Mouse (Mus musculus) myocyte (in vitro differentiated cells): Measurements from ENCODE around the gene Car14. TPM values are rescaled to one million over a fixed set of nuclear protein-coding genes. Genes with fewer than 3 reads are reported as not detected.
A peak's percentile ranks its signal among the peaks of the same experiment; 100 is the strongest.

ENCODE experiments used
- H3K27me3 ChIP-seq: one replicate; pipeline ENCODE4 v1.6.1; 2011; ENCODE audit not compliant: control insufficient read depth, insufficient read depth, insufficient read length
- H3K36me3 ChIP-seq: one replicate; pipeline ENCODE4 v1.6.1; 2011; ENCODE audit not compliant: control insufficient read depth, insufficient read depth
- H3K4me2 ChIP-seq: one replicate; pipeline ENCODE4 v1.6.1; 2011; ENCODE audit warnings: low read depth, control low read depth
- H3K4me3 ChIP-seq: one replicate; pipeline ENCODE4 v1.5.1; 2011; ENCODE audit warnings: mild to moderate bottlenecking, control low read depth, moderate library complexity
- H3K79me2 ChIP-seq: one replicate; pipeline ENCODE4 v1.6.1; 2011; ENCODE audit not compliant: control insufficient read depth, insufficient read depth
- H3ac ChIP-seq: one replicate; pipeline ENCODE4 v1.6.1; 2011; ENCODE audit not compliant: control insufficient read depth, insufficient read length
- CEBPB ChIP-seq: IDR thresholded peaks from 2 replicates; pipeline ENCODE4 v1.6.1; 2011; ENCODE audit warnings: mild to moderate bottlenecking, moderate library complexity; ENCODE audit not compliant: poor library complexity, insufficient read depth, severe bottlenecking
- E2F4 ChIP-seq: IDR thresholded peaks from one replicate; pipeline ENCODE4 v1.6.1; 2011; ENCODE audit warnings: mild to moderate bottlenecking, control low read depth, moderate library complexity; ENCODE audit not compliant: insufficient read depth
- MAX ChIP-seq: IDR thresholded peaks from one replicate; pipeline ENCODE4 v1.6.1; 2011; ENCODE audit warnings: low read depth, mild to moderate bottlenecking, control low read depth
- MYOD1 ChIP-seq, 3 experiments: IDR thresholded peaks; one replicate each; pipeline ENCODE4 v1.6.1; 2011; ENCODE audit warnings: control low read depth in 2 of 3, low read depth in 2 of 3, mild to moderate bottlenecking in 2 of 3, moderate library complexity in 1 of 3; ENCODE audit not compliant: insufficient read length in 2 of 3, control insufficient read depth in 1 of 3
- MYOG ChIP-seq, 3 experiments: IDR thresholded peaks; one replicate each; pipeline ENCODE4 v1.6.1; 2011; ENCODE audit warnings: control low read depth in 2 of 3, low read depth in 2 of 3, mild to moderate bottlenecking in 2 of 3; ENCODE audit not compliant: insufficient read length in 2 of 3, control insufficient read depth in 1 of 3, insufficient read depth in 1 of 3
- POLR2A ChIP-seq: IDR thresholded peaks from one replicate; pipeline ENCODE4 v1.6.1; 2011; ENCODE audit warnings: low read depth, mild to moderate bottlenecking, control low read depth, moderate library complexity; ENCODE audit not compliant: insufficient read length
- POLR2AphosphoS2 ChIP-seq: IDR thresholded peaks from one replicate; pipeline ENCODE4 v1.6.1; 2011; ENCODE audit warnings: low read depth, control low read depth; ENCODE audit not compliant: insufficient read length
- REST ChIP-seq: IDR thresholded peaks from one replicate; pipeline ENCODE4 v1.6.1; 2011; ENCODE audit warnings: mild to moderate bottlenecking, control low read depth, moderate library complexity; ENCODE audit not compliant: insufficient read depth, insufficient read length
- SRF ChIP-seq: IDR thresholded peaks from one replicate; pipeline ENCODE4 v1.6.1; 2011; ENCODE audit warnings: low read depth; ENCODE audit not compliant: control insufficient read depth, insufficient read length
- TCF12 ChIP-seq: IDR thresholded peaks from one replicate; pipeline ENCODE4 v1.6.1; 2011; ENCODE audit warnings: mild to moderate bottlenecking, control low read depth; ENCODE audit not compliant: poor library complexity, insufficient read depth, severe bottlenecking
- TCF3 ChIP-seq: IDR thresholded peaks from one replicate; pipeline ENCODE4 v1.6.1; 2011; ENCODE audit warnings: low read depth, control low read depth; ENCODE audit not compliant: insufficient read length
- USF1 ChIP-seq: IDR thresholded peaks from one replicate; pipeline ENCODE4 v1.6.1; 2011; ENCODE audit warnings: low read depth, mild to moderate bottlenecking, control low read depth, moderate library complexity
- polyA plus RNA-seq: library from polyadenylated mRNA; unstranded; fragments of >200 nt; fragmentation: generic; extraction: Trizol; gene quantifications from one replicate; pipeline ENCODE4 v1.2.1, GENCODE M21; 2012; ENCODE audit warnings: missing spikeins

The Car14 gene
- polyA plus RNA-seq, 1 experiment, result 0.11 TPM

GRCm38 (mm10) chr3:95932157-95932556, 27.7 kb upstream of the Car14 start:
- TF ChIP-seq POLR2AphosphoS2 (no peak), SRF (no peak), MYOG (IDR thresholded peaks at IDR 0.05; ENCODE audit: control insufficient read depth in 1 of 3, insufficient read depth in 1 of 3, insufficient read length in 2 of 3, low read depth in 2 of 3) (no peak), TCF3 (no peak), TCF12 (no peak), REST (no peak), USF1 (no peak)
- H3K79me2 ChIP-seq, result peaks cover 47% of the 10 kb centered on the region
- H3K27me3 ChIP-seq, result no peaks in the 10 kb centered on the region
- H3K4me2 ChIP-seq, result no peak overlapping the region
- H3ac ChIP-seq, result no peak overlapping the region
- H3K4me3 ChIP-seq, result no peak overlapping the region
- peaks cover 8% of the 10 kb centered on the region for H3K36me3 ChIP-seq

GRCm38 (mm10) chr3:95931471-95931870, 27.0 kb upstream of the Car14 start:
- Histone ChIP-seq H3K36me3 (peaks cover 4% of the 10 kb centered on the region), H3K79me2 (peaks cover 47% of the 10 kb centered on the region), H3K4me3 (no peak overlapping the region), H3K4me2 (no peak overlapping the region), H3ac (no peak overlapping the region), H3K27me3 (no peaks in the 10 kb centered on the region)
- TF ChIP-seq REST (no peak), USF1 (no peak)

- peak overlapping the region; percentile 91 for H3K4me2 ChIP-seq
- H3K4me3 ChIP-seq, result peak overlapping the region; percentile 74
- H3K27me3 ChIP-seq, result no peaks in the 10 kb centered on the region
- TF ChIP-seq MYOD1 (IDR thresholded peaks at IDR 0.05; ENCODE audit: control insufficient read depth in 1 of 3, insufficient read length in 2 of 3, low read depth in 2 of 3) (no peak), USF1 (no peak), TCF12 (no peak), TCF3 (no peak), POLR2AphosphoS2 (no peak), SRF (no peak), MAX (no peak), MYOG (IDR thresholded peaks at IDR 0.05; ENCODE audit: control insufficient read depth in 1 of 3, insufficient read depth in 1 of 3, insufficient read length in 2 of 3, low read depth in 2 of 3) (no peak), REST (no peak), CEBPB (no peak), E2F4 (no peak), POLR2A (no peak)
- peak overlapping the region; percentile 100 for H3ac ChIP-seq
- H3K79me2 ChIP-seq, result peaks cover 47% of the 10 kb centered on the region
- peaks cover 4% of the 10 kb centered on the region for H3K36me3 ChIP-seq
These were observed 25.9 kb upstream of the Car14 start for GRCm38 (mm10) chr3:95930471-95930789.

GRCm38 (mm10) chr3:95929581-95930470, 25.3 kb upstream of the Car14 start:
- peak overlapping the region; percentile 74 for H3K4me3 ChIP-seq
- peaks cover 47% of the 10 kb centered on the region for H3K79me2 ChIP-seq
- TF ChIP-seq TCF12 (no peak), POLR2A (peak; percentile 30), MYOG (IDR thresholded peaks at IDR 0.05; ENCODE audit: control insufficient read depth in 1 of 3, insufficient read depth in 1 of 3, insufficient read length in 2 of 3, low read depth in 2 of 3) (peak in 1 of 3 experiments; percentile 5)
- peak overlapping the region; percentile 91 for H3K4me2 ChIP-seq
- H3ac ChIP-seq, result peak overlapping the region; percentile 100
- peaks cover 4% of the 10 kb centered on the region for H3K36me3 ChIP-seq
- H3K27me3 ChIP-seq, result no peaks in the 10 kb centered on the region

- no peaks in the 10 kb centered on the region for H3K36me3 ChIP-seq
- peak within 1 kb of the TSS; percentile 100 for H3ac ChIP-seq
- peak within 1 kb of the TSS; percentile 87 for H3K4me2 ChIP-seq
- peak within 1 kb of the TSS; percentile 74 for H3K4me3 ChIP-seq
- no peaks in the 10 kb centered on the region for H3K27me3 ChIP-seq
- H3K79me2 ChIP-seq, result peaks cover 45% of the 10 kb centered on the region
- TF ChIP-seq TCF3, result no peak
- TF ChIP-seq MYOG (IDR thresholded peaks at IDR 0.05; ENCODE audit: control insufficient read depth in 1 of 3, insufficient read depth in 1 of 3, insufficient read length in 2 of 3, low read depth in 2 of 3), result no peak
- no peak for TF ChIP-seq CEBPB
- TF ChIP-seq E2F4, result peak; percentile 89
- TF ChIP-seq MYOD1 (IDR thresholded peaks at IDR 0.05; ENCODE audit: control insufficient read depth in 1 of 3, insufficient read length in 2 of 3, low read depth in 2 of 3), result peak in 1 of 3 experiments; percentile 16
- peak; percentile 77 for TF ChIP-seq REST
- TF ChIP-seq TCF12, result no peak
- peak; percentile 53 for TF ChIP-seq SRF
- no peak for TF ChIP-seq USF1
- TF ChIP-seq POLR2AphosphoS2, result peak; percentile 95
- TF ChIP-seq POLR2A, result peak; percentile 98
- TF ChIP-seq MAX, result no peak
These were observed 24.4 kb upstream of the Car14 start, which contains the start of gene Anp32e for GRCm38 (mm10) chr3:95928658-95929503. Anp32e (plus strand) TSS chr3:95929246.
